Mouse (Mus musculus): ENCODE measurements at regions not wholly inside any gene's neighbourhood (a gene's known extent, or its start where the extent isn't known, plus 50 kb on each side); places are given as distances from the start of the nearest gene placed in this dataset.

DNA sequence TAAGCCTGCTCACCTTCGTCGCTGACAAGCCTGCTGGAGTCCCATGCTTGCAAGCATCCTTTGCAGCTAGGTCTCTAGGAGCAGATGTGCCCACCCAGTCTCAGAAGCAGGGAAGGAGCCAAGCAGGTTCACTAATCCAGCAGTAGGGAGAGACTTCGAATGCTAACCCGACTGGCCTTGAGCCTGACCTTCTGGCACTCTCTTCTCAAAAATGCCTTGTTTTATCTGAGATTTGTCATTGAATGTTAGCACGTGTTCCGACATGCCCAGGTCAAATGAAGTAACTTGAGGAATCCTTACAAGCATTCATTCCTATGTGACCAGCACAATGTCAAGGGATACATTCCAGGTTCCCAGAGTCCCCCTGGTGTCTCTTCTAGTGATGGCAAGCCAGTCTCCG, 105.9 kb upstream of the Tmem189 start:
- TF ChIP-seq MAFK (IDR thresholded peaks at IDR 0.05; ENCODE audit: insufficient read depth, low read depth, low read length) (no peak), CHD2 (IDR thresholded peaks at IDR 0.05; ENCODE audit: low read depth, low read length) (no peak), ZC3H11A (IDR thresholded peaks at IDR 0.05; ENCODE audit: borderline replicate concordance, low read depth, low read length) (no peak), ZNF384 (IDR thresholded peaks at IDR 0.05; ENCODE audit: low read depth, low read length) (no peak)

All from ES-E14 (cell line).